Mouse (Mus musculus) CH12.LX (cell line): ENCODE results near the gene Ttc4. TPM values are rescaled to one million over a fixed set of nuclear protein-coding genes. Genes with fewer than 3 reads are reported as not detected.
A peak's percentile ranks its signal among the peaks of the same experiment; 100 is the strongest.

Source experiments
- DNase-seq: peaks from one replicate; pipeline ENCODE4 v3.0.0-alpha.2; 2013; ENCODE audit errors: extremely low read depth
- H3K27ac ChIP-seq: 2 replicates; pipeline ENCODE4 v1.5.1; 2012; ENCODE audit warnings: low read depth, mild to moderate bottlenecking, control low read depth, moderate library complexity; ENCODE audit not compliant: insufficient read depth
- H3K27me3 ChIP-seq: replicated peaks from 2 replicates; pipeline ENCODE3; 2012; ENCODE audit warnings: inconsistent platforms
- H3K36me3 ChIP-seq, 2 experiments: replicated peaks in 1 of 2; 2 replicates each; pipeline versions ENCODE3 to v1.6.1; 2012; ENCODE audit warnings: inconsistent platforms in 1 of 2, low read length in 1 of 2, mild to moderate bottlenecking in 1 of 2, mixed read lengths in 1 of 2, moderate library complexity in 1 of 2; ENCODE audit not compliant: control insufficient read depth in 1 of 2, insufficient read depth in 1 of 2
- H3K4me1 ChIP-seq, 2 experiments: 2 replicates each; pipeline ENCODE4 v1.6.1; 2012; ENCODE audit warnings: inconsistent platforms in 1 of 2, moderate library complexity in 1 of 2; ENCODE audit not compliant: insufficient read depth in 2 of 2, control insufficient read depth in 1 of 2
- H3K4me2 ChIP-seq: 2 replicates; pipeline ENCODE4 v1.6.1; 2012; ENCODE audit warnings: low read depth, mild to moderate bottlenecking, control low read depth; ENCODE audit not compliant: poor library complexity, insufficient read depth, severe bottlenecking
- H3K4me3 ChIP-seq, 3 experiments: fragments of 150-350 bp in 1 of 3; sonication (generic) in 1 of 3; replicated peaks in 1 of 3; 2 replicates each; pipeline versions ENCODE3 to v1.5.1; 2011 to 2012; ENCODE audit warnings: low read depth in 2 of 3, low read length in 2 of 3, mild to moderate bottlenecking in 2 of 3, moderate library complexity in 2 of 3, control low read depth in 1 of 3, improper control_type of control experiment in 1 of 3, inconsistent platforms in 1 of 3, mixed read lengths in 1 of 3; ENCODE audit not compliant: poor library complexity in 1 of 3
- H3K79me2 ChIP-seq: replicated peaks from 2 replicates; pipeline ENCODE4 v1.6.1; 2012; ENCODE audit warnings: mild to moderate bottlenecking, moderate library complexity; ENCODE audit not compliant: control insufficient read depth, poor library complexity, insufficient read depth, severe bottlenecking; ENCODE audit errors: extremely low read depth
- H3K9ac ChIP-seq: 2 replicates; pipeline ENCODE4 v1.6.1; 2012; ENCODE audit warnings: low read depth, mild to moderate bottlenecking, control low read depth, moderate library complexity; ENCODE audit not compliant: insufficient read depth
- H3K9me3 ChIP-seq: replicated peaks from 2 replicates; pipeline ENCODE3; 2012; ENCODE audit warnings: low read length, inconsistent platforms, mixed read lengths
- CHD1 ChIP-seq: IDR thresholded peaks from 2 replicates; pipeline ENCODE4 v1.6.1; 2012; ENCODE audit warnings: low read depth, low read length, improper control_type of control experiment, inconsistent platforms
- CTCF ChIP-seq, 2 experiments: IDR thresholded peaks in 1 of 2; conservative IDR thresholded peaks in 1 of 2; 2 replicates each; pipeline ENCODE4 v1.5.1; 2011 to 2012; ENCODE audit warnings: low read depth in 2 of 2, low read length in 2 of 2, improper control_type of control experiment in 1 of 2, inconsistent platforms in 1 of 2, mild to moderate bottlenecking in 1 of 2, moderate library complexity in 1 of 2
- E2F4 ChIP-seq: IDR thresholded peaks from 2 replicates; pipeline ENCODE4 v1.6.1; 2011; ENCODE audit warnings: low read depth, low read length, improper control_type of control experiment; ENCODE audit not compliant: insufficient replicate concordance
- ELF1 ChIP-seq: IDR thresholded peaks from 2 replicates; pipeline ENCODE4 v1.6.1; 2014; ENCODE audit warnings: low read depth, mild to moderate bottlenecking, inconsistent platforms, low read length, improper control_type of control experiment
- EP300 ChIP-seq: IDR thresholded peaks from 2 replicates; pipeline ENCODE4 v1.6.1; 2011; ENCODE audit warnings: low read length, improper control_type of control experiment
- ETS1 ChIP-seq: conservative IDR thresholded peaks from 2 replicates; pipeline ENCODE4 v1.6.1; 2012; ENCODE audit warnings: low read depth, mild to moderate bottlenecking, inconsistent platforms, low read length, improper control_type of control experiment, moderate library complexity
- HCFC1 ChIP-seq: IDR thresholded peaks from 2 replicates; pipeline ENCODE4 v1.6.1; 2012; ENCODE audit warnings: low read depth, mild to moderate bottlenecking, inconsistent platforms, low read length, improper control_type of control experiment
- IRF4 ChIP-seq: IDR thresholded peaks from 2 replicates; pipeline ENCODE4 v1.6.1; 2014; ENCODE audit warnings: low read depth, mild to moderate bottlenecking, inconsistent platforms, low read length, improper control_type of control experiment
- MAFK ChIP-seq: IDR thresholded peaks from 2 replicates; pipeline ENCODE4 v1.6.1; 2011; ENCODE audit warnings: low read length, improper control_type of control experiment; ENCODE audit not compliant: insufficient replicate concordance
- MEF2A ChIP-seq: IDR thresholded peaks from 2 replicates; pipeline ENCODE4 v1.6.1; 2014; ENCODE audit warnings: low read depth, mild to moderate bottlenecking, inconsistent platforms, low read length, improper control_type of control experiment, borderline replicate concordance
- MXI1 ChIP-seq: IDR thresholded peaks from 2 replicates; pipeline ENCODE4 v1.6.1; 2011; ENCODE audit warnings: mild to moderate bottlenecking, low read depth, low read length, improper control_type of control experiment
- NRF1 ChIP-seq: IDR thresholded peaks from 2 replicates; pipeline ENCODE4 v1.6.1; 2014; ENCODE audit warnings: low read depth, mild to moderate bottlenecking, inconsistent platforms, low read length, improper control_type of control experiment, moderate library complexity
- PAX5 ChIP-seq: IDR thresholded peaks from 2 replicates; pipeline ENCODE4 v1.6.1; 2012; ENCODE audit warnings: low read length, inconsistent platforms, mixed read lengths
- POLR2AphosphoS2 ChIP-seq: IDR thresholded peaks from 2 replicates; pipeline ENCODE4 v1.6.1; 2011; ENCODE audit warnings: low read depth, low read length, improper control_type of control experiment
- RCOR1 ChIP-seq: conservative IDR thresholded peaks from 2 replicates; pipeline ENCODE4 v1.6.1; 2012; ENCODE audit warnings: low read depth, mild to moderate bottlenecking, inconsistent platforms, low read length, improper control_type of control experiment
- TBP ChIP-seq: conservative IDR thresholded peaks from 2 replicates; pipeline ENCODE4 v1.6.1; 2011; ENCODE audit warnings: low read depth, low read length, improper control_type of control experiment
- USF1 ChIP-seq: IDR thresholded peaks from 2 replicates; pipeline ENCODE4 v1.6.1; 2014; ENCODE audit warnings: low read depth, mild to moderate bottlenecking, inconsistent platforms, low read length, improper control_type of control experiment
- ZC3H11A ChIP-seq: IDR thresholded peaks from 2 replicates; pipeline ENCODE4 v1.6.1; 2012; ENCODE audit warnings: low read depth, mild to moderate bottlenecking, inconsistent platforms, low read length, improper control_type of control experiment
- ZKSCAN1 ChIP-seq: IDR thresholded peaks from 2 replicates; pipeline ENCODE4 v1.6.1; 2012; ENCODE audit warnings: low read depth, inconsistent platforms, low read length, improper control_type of control experiment, borderline replicate concordance
- ZMIZ1 ChIP-seq: IDR thresholded peaks from 2 replicates; pipeline ENCODE4 v1.6.1; 2012; ENCODE audit warnings: low read depth, mild to moderate bottlenecking, inconsistent platforms, low read length, improper control_type of control experiment
- dilution Hi-C: fragments of 300-500 bp; cut with MboI; formaldehyde crosslinking; loops from 2 replicates; pipeline ENCODE4 v1.14.3; 2020; ENCODE audit warnings: low sequenced_read_pairs; ENCODE audit not compliant: extremely low pct_unique_long_range_greater_than_20kb, extremely low pct_ligation_motif_present
- in situ Hi-C: fragments of 300-500 bp; cut with MboI; formaldehyde crosslinking; loops from 3 replicates; pipeline ENCODE4 v1.14.3; 2019; ENCODE audit warnings: low sequenced_read_pairs, low pct_ligation_motif_present, low pct_unique_long_range_greater_than_20kb, mixed read lengths
- polyA plus RNA-seq: library from polyadenylated mRNA; unstranded; fragments of >175 nt; gene quantifications from 2 replicates; pipeline ENCODE4 v1.2.1, GENCODE M21; 2012; ENCODE audit warnings: low read depth; ENCODE audit not compliant: insufficient read length
- total RNA-seq, 2 experiments: library from RNA; depleted of rRNA; stranded (reverse); fragments of 300-350 nt in 1 of 2; fragments of >200 nt in 1 of 2; gene quantifications; 2 replicates each; pipeline ENCODE4 v1.2.3; 2012 to 2014

Ttc4 gene
- total and polyA plus RNA-seq, 3 experiments = 47.8 to 61.8 (median 50.2) TPM

- TF ChIP-seq NRF1 (0 out of 2 replicates have a peak, but pooled peaks have one; percentile 33), CHD1 (no peak), ZMIZ1 (no peak), CTCF (conservative IDR thresholded peaks at IDR 0.05 in 1 of 2, IDR thresholded peaks at IDR 0.05 in 1 of 2; ENCODE audit: low read depth in 2 of 2, low read length in 2 of 2) (peak; percentile 92 to 94), ELF1 (no peak), MAFK (no peak), HCFC1 (peak; percentile 26; the same call in 1 of the 2 replicates), MEF2A (peak; percentile 37; the same call in 1 of the 2 replicates), IRF4 (peak; percentile 71), EP300 (no peak), ZKSCAN1 (no peak)
Observed at GRCm38 (mm10) chr4:106614180-106614797, 64.5 kb downstream of the Ttc4 start (continued).

DNA sequence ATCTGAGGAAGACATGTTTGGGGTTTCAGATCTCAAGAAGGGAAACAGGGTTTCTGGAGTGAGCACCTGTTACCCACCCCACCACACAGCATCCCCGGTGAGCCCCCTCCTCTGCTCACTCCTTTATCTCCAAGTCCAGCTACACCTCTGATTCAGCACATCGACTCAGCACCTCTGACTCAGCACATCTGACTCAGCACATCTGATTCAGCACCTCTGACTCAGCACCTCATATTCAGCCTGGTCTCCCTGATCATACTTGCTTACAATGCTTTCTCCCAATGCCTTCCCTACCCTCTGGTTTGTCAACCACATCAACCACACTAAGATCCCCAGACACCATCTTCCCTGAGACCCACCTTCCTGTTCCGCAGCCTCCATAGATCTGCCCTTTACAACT is 65.2 kb downstream of the Ttc4 start:
- Histone ChIP-seq H3K27ac (no peak overlapping the region), H3K4me3 (no peak overlapping the region), H3K4me2 (peak overlapping the region; percentile 41; the same call in 1 of the 2 replicates), H3K36me3 (no peaks in the 10 kb centered on the region), H3K79me2 (no peaks in the 10 kb centered on the region), H3K27me3 (no peaks in the 10 kb centered on the region), H3K9me3 (no peaks in the 10 kb centered on the region), H3K9ac (0 out of 2 replicates have a peak overlapping the region, but pooled peaks have one; percentile 16), H3K4me1 (peaks cover 14 to 33% of the 10 kb centered on the region in 2 experiments; a peak in 3 of 4 replicates)
- in situ Hi-C loops (no loop called here), dilution Hi-C loops (no loop called here)
- TF ChIP-seq MAFK (peak; percentile 98), POLR2AphosphoS2 (no peak), ETS1 (peak; percentile 47; the same call in 1 of the 2 replicates), MXI1 (0 out of 2 replicates have a peak, but pooled peaks have one; percentile 18), PAX5 (no peak), USF1 (no peak), TBP (no peak)
- peak; percentile 67 for DNase-seq

DNA sequence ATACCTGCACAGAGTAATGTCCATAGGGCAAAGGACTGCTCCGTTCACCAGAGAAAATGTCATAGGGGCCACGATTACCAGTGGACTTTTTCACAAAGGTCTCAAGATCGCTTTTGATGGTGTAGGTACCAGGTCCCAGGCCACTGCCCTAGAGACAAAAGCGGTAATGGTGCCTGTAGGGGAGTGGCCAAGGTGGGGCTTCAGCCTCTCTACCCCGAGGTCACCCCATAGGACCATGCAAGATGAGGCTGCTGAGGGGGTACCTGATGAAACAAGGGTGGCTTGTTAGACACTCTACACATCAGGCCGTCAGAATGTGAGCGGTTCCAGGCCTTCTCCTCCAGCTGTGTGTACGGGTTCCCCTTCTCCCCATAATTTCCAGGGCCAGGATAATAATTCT is 65.6 kb downstream of the Ttc4 start:
- H3K79me2 ChIP-seq = no peaks in the 10 kb centered on the region
- in situ Hi-C loops (no loop called here), dilution Hi-C loops (no loop called here)
- no peak overlapping the region for H3K4me2 ChIP-seq
- H3K4me1 ChIP-seq = peaks cover 14 to 33% of the 10 kb centered on the region in 2 experiments; a peak in 3 of 4 replicates
- no peaks in the 10 kb centered on the region for H3K36me3 ChIP-seq
- DNase-seq = no peak
- no peak overlapping the region for H3K9ac ChIP-seq
- no peaks in the 10 kb centered on the region for H3K27me3 ChIP-seq
- no peak overlapping the region for H3K27ac ChIP-seq
- H3K9me3 ChIP-seq = peaks cover 4% of the 10 kb centered on the region
- H3K4me3 ChIP-seq = no peak overlapping the region
- no peak for TF ChIP-seq TBP
- TF ChIP-seq RCOR1 = no peak
- TF ChIP-seq ZC3H11A = no peak
- TF ChIP-seq E2F4 = no peak
- TF ChIP-seq MXI1 = no peak
- TF ChIP-seq ETS1 = no peak
